Mouse (Mus musculus): ENCODE data around the gene Pde6d.
"Not testable (repeated sequence)": the region's sequence is repeated elsewhere in the genome, so short reads cannot be mapped to it uniquely, and the experiment has no call there.

The Pde6d gene

GRCm38 (mm10) chr1:86569292-86569860, 13.1 kb downstream of the Pde6d start:
- DNase-seq (ENCODE audit: extremely low spot score, low read depth, low spot score) = no peak

- DNase-seq (ENCODE audit: extremely low spot score, low read depth, low spot score) = no peak
These were observed 14.0 kb downstream of the Pde6d start for GRCm38 (mm10) chr1:86568409-86568808.

GRCm38 (mm10) chr1:86562663-86563062, 19.8 kb downstream of the Pde6d start:
- DNase-seq (ENCODE audit: extremely low spot score, low read depth, low spot score) = no peak

GRCm38 (mm10) chr1:86559232-86559631, 23.2 kb downstream of the Pde6d start:
- no peak for DNase-seq (ENCODE audit: extremely low spot score, low read depth, low spot score)

GRCm38 (mm10) chr1:86557872-86558271, 24.6 kb downstream of the Pde6d start:
- DNase-seq (ENCODE audit: extremely low spot score, low read depth, low spot score) = no peak

GRCm38 (mm10) chr1:86555665-86556064, 26.8 kb downstream of the Pde6d start:
- no peak for DNase-seq (ENCODE audit: extremely low spot score, low read depth, low spot score)

- DNase-seq (ENCODE audit: extremely low spot score, low read depth, low spot score) = no peak
These were observed 30.6 kb downstream of the Pde6d start for GRCm38 (mm10) chr1:86551877-86552276.

- no peak for DNase-seq (ENCODE audit: extremely low spot score, low read depth, low spot score)
These were observed 31.1 kb downstream of the Pde6d start for GRCm38 (mm10) chr1:86551299-86551698.

- no peak for DNase-seq (ENCODE audit: extremely low spot score, low read depth, low spot score)
These were observed 35.6 kb downstream of the Pde6d start for GRCm38 (mm10) chr1:86546797-86547196.

GRCm38 (mm10) chr1:86542584-86542983, 39.8 kb downstream of the Pde6d start:
- DNase-seq (ENCODE audit: extremely low spot score, low read depth, low spot score) = no peak

- not testable (repeated sequence) for DNase-seq (ENCODE audit: extremely low spot score, low read depth, low spot score)
These were observed 42.8 kb downstream of the Pde6d start for GRCm38 (mm10) chr1:86539583-86539982.

- DNase-seq (ENCODE audit: extremely low spot score, low read depth, low spot score) = no peak
These were observed 44.0 kb downstream of the Pde6d start for GRCm38 (mm10) chr1:86538383-86538782.

GRCm38 (mm10) chr1:86533411-86534130, 48.9 kb downstream of the Pde6d start:
- DNase-seq (ENCODE audit: extremely low spot score, low read depth, low spot score) = no peak

GRCm38 (mm10) chr1:86532362-86533051, 49.9 kb downstream of the Pde6d start:
- DNase-seq (ENCODE audit: extremely low spot score, low read depth, low spot score) = peak; percentile 96

- DNase-seq (ENCODE audit: extremely low spot score, low read depth, low spot score) = no peak
These were observed 50.7 kb downstream of the Pde6d start for GRCm38 (mm10) chr1:86531547-86532321.

GRCm38 (mm10) chr1:86530871-86531546, 51.4 kb downstream of the Pde6d start:
- no peak for DNase-seq (ENCODE audit: extremely low spot score, low read depth, low spot score)

- no peak for DNase-seq (ENCODE audit: extremely low spot score, low read depth, low spot score)
These were observed 52.8 kb downstream of the Pde6d start for GRCm38 (mm10) chr1:86529590-86529989.

GRCm38 (mm10) chr1:86528571-86529180, 53.8 kb downstream of the Pde6d start:
- no peak for DNase-seq (ENCODE audit: extremely low spot score, low read depth, low spot score)

- DNase-seq (ENCODE audit: extremely low spot score, low read depth, low spot score) = no peak
These were observed 54.6 kb downstream of the Pde6d start for GRCm38 (mm10) chr1:86527599-86528486.
